Mouse (Mus musculus) brain, embryonic 14.5 days (tissue): ENCODE results near the gene Mipep.

Experiments
- CTCF ChIP-seq: fragments of 200-500 bp; IDR thresholded peaks from 2 replicates; pipeline ENCODE4 v1.5.1; 2012; ENCODE audit warnings: inconsistent platforms, mild to moderate bottlenecking, moderate library complexity, borderline replicate concordance; ENCODE audit not compliant: insufficient read depth, insufficient read length; ENCODE audit errors: extremely low read depth
- POLR2A ChIP-seq: fragments of 200-500 bp; IDR thresholded peaks from 2 replicates; pipeline ENCODE4 v1.6.1; 2012; ENCODE audit warnings: mild to moderate bottlenecking, inconsistent platforms, borderline replicate concordance; ENCODE audit not compliant: poor library complexity, insufficient read depth, insufficient read length, severe bottlenecking; ENCODE audit errors: extremely low read depth

- TF ChIP-seq POLR2A (no peak), CTCF (no peak)
Measured at GRCm38 (mm10) chr14:60797596-60797995, 13.2 kb downstream of the Mipep start.
